Mouse (Mus musculus) left cerebral cortex, adult 6 months (tissue): ENCODE measurements around the gene Gm3696. TPM values are rescaled to one million over a fixed set of nuclear protein-coding genes. Genes with fewer than 3 reads are reported as not detected.

Source experiments
- long read RNA-seq, 2 experiments: library from polyadenylated mRNA; unstranded; transcript quantifications; one replicate each; pipeline ENCODE4 v2.0.0; 2019 to 2020
- polyA plus RNA-seq: library from polyadenylated mRNA; unstranded; fragments of <200 nt; fragmentation: Nextera tagmentation; gene quantifications from 2 replicates; pipeline ENCODE4 v1.2.3, GENCODE M21; 2021

Gm3696 gene
- 3.0 and 3.1 TPM in 2 replicates for polyA plus RNA-seq
- long read RNA-seq, experiment 1, partial matches to known transcripts: 3 of 47 reads
- long read RNA-seq, experiment 1, other reads (novel, unspliced or antisense): 44 of 47 reads
- long read RNA-seq, experiment 2, partial matches to known transcripts: 0 of 10 reads
- long read RNA-seq, experiment 2, other reads (novel, unspliced or antisense): 10 of 10 reads

GRCm38 (mm10) chr14:7100521-7100920 is at the start of gene Gm3696:
TSS of gene Gm3696 (minus strand) at chr14:7100621.

GRCm38 (mm10) chr14:7125312-7125711 is 24.9 kb upstream of the Gm3696 start, which contains the start of gene Gm6676:
TSS of gene Gm6676 (minus strand) at chr14:7125412.

GRCm38 (mm10) chr14:7044870-7045269 is 55.6 kb downstream of the Gm3696 start, which contains the start of gene Gm3685:
TSS of gene Gm3685 (minus strand) at chr14:7044970.

Other genes with a start within 250 kb of the Gm3696 start
- gene Gm3667, start 210.7 kb downstream of the Gm3696 start, polyA plus RNA-seq: 2.8 and 3.2 TPM in 2 replicates
- not detected in 2 replicates for gene Gm6356, start 126.8 kb downstream of the Gm3696 start, polyA plus RNA-seq
- 0.38 and 0.43 TPM in 2 replicates for gene Gm10406, start 73.2 kb downstream of the Gm3696 start, polyA plus RNA-seq
- gene Gm3685, start 55.7 kb downstream of the Gm3696 start, polyA plus RNA-seq: not detected in 2 replicates
- gene Gm6676, start 24.8 kb upstream of the Gm3696 start, polyA plus RNA-seq: not detected in 2 replicates
- 3.6 and 4.7 TPM in 2 replicates for gene Gm3512, start 73.9 kb upstream of the Gm3696 start, polyA plus RNA-seq
- not detected in 2 replicates for gene Gm16434, start 93.9 kb upstream of the Gm3696 start, polyA plus RNA-seq
- gene Gm3727, start 164.1 kb upstream of the Gm3696 start, polyA plus RNA-seq: not detected in 2 replicates
- 0.72 and 1.1 TPM in 2 replicates for gene Gm3739, start 214.4 kb upstream of the Gm3696 start, polyA plus RNA-seq
- not detected in 2 replicates for gene Gm5797, start 231.8 kb upstream of the Gm3696 start, polyA plus RNA-seq